Mouse (Mus musculus): Measurements from ENCODE around the gene Usp37. TPM values are rescaled to one million over a fixed set of nuclear protein-coding genes. Genes with fewer than 3 reads are reported as not detected.

The Usp37 gene
- polyA plus RNA-seq, 1 experiment from 2014 or later, result 8.3 TPM

GRCm38 (mm10) chr1:74444538-74444937 is 99.5 kb downstream of the Usp37 start:
- no peaks in the 10 kb centered on the region for H3K27me3 ChIP-seq (ENCODE audit: control insufficient read depth, insufficient read depth, low read length)
- no peak for TF ChIP-seq CTCF (IDR thresholded peaks at IDR 0.05; ENCODE audit: low read depth)
- TF ChIP-seq EP300 (optimal IDR thresholded peaks at IDR 0.05), result no peak
- 92% methylated on average over 2 of the region's 2 CpGs for WGBS
- ATAC-seq (ENCODE audit: low FRiP score, low TSS enrichment) (no peak), DNase-seq (ENCODE audit: low spot score) (no peak)
- no peaks in the 10 kb centered on the region for H3K4me1 ChIP-seq (replicated peaks; ENCODE audit: control insufficient read depth, insufficient read depth)
- H3K4me3 ChIP-seq (ENCODE audit: low read depth, low read length), result no peak overlapping the region
- no peak overlapping the region for H3K4me2 ChIP-seq (replicated peaks; ENCODE audit: low read depth)
- H3K9me3 ChIP-seq (ENCODE audit: control insufficient read depth, low read length), result no peaks in the 10 kb centered on the region
- H3K27ac ChIP-seq (replicated peaks), result no peak overlapping the region
- peaks cover 10% of the 10 kb centered on the region for H3K36me3 ChIP-seq (ENCODE audit: control insufficient read depth, insufficient read depth, low read length)
- H3K9ac ChIP-seq (ENCODE audit: low read length), result no peak overlapping the region

- no peak overlapping the region for H3K4me3 ChIP-seq (ENCODE audit: low read depth, low read length)
- DNase-seq (ENCODE audit: low spot score), result no peak
- peaks cover 9% of the 10 kb centered on the region for H3K36me3 ChIP-seq (ENCODE audit: control insufficient read depth, insufficient read depth, low read length)
- H3K27me3 ChIP-seq (ENCODE audit: control insufficient read depth, insufficient read depth, low read length), result no peaks in the 10 kb centered on the region
- WGBS, result 85% methylated on average over 19 of the region's 19 CpGs
- TF ChIP-seq EP300 (optimal IDR thresholded peaks at IDR 0.05) (no peak), CTCF (IDR thresholded peaks at IDR 0.05; ENCODE audit: low read depth) (no peak)
- H3K9ac ChIP-seq (ENCODE audit: low read length), result no peak overlapping the region
- no peak for ATAC-seq (ENCODE audit: low FRiP score, low TSS enrichment)
- no peaks in the 10 kb centered on the region for H3K9me3 ChIP-seq (ENCODE audit: control insufficient read depth, low read length)
- no peak overlapping the region for H3K4me2 ChIP-seq (replicated peaks; ENCODE audit: low read depth)
- H3K4me1 ChIP-seq (replicated peaks; ENCODE audit: control insufficient read depth, insufficient read depth), result no peaks in the 10 kb centered on the region; the same call in 1 of the 2 replicates
- H3K27ac ChIP-seq (replicated peaks), result no peak overlapping the region
These were observed 104.8 kb downstream of the Usp37 start for GRCm38 (mm10) chr1:74439166-74439876.

- peaks cover 8% of the 10 kb centered on the region for H3K36me3 ChIP-seq (ENCODE audit: control insufficient read depth, insufficient read depth, low read length)
- ATAC-seq (ENCODE audit: low FRiP score, low TSS enrichment), result peak; percentile 62
- no peak overlapping the region for H3K4me2 ChIP-seq (replicated peaks; ENCODE audit: low read depth)
These were observed 106.2 kb downstream of the Usp37 start for GRCm38 (mm10) chr1:74437702-74438427.

DNA sequence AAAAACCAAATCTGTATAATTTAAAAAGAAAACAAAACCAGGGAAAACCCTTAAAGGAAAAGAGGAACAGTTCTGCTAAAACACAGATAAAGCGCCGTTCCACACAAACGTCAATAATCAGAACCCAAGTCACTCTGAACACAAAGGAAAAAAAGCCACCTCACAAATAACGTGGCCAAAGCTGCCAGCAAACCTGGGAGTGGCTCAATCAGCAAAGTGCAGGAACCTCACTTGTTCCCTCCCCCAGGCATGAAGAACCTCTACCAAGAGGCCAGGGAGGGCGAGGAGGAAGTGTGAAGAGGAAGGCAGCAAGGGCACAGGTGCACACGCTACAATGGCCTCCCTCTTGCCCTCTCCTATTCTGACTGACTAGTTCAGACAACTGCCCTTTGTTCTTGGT is 108.5 kb downstream of the Usp37 start:
- TF ChIP-seq EP300 (optimal IDR thresholded peaks at IDR 0.05), result no peak
- TF ChIP-seq CTCF (IDR thresholded peaks at IDR 0.05; ENCODE audit: low read depth), result no peak
- no peak overlapping the region for H3K4me2 ChIP-seq (replicated peaks; ENCODE audit: low read depth)
- WGBS, result 52% methylated on average over 6 of the region's 6 CpGs

More at GRCm38 (mm10) chr1:74437702-74438427, 106.2 kb downstream of the Usp37 start:
- no peak for TF ChIP-seq EP300 (optimal IDR thresholded peaks at IDR 0.05)
- no peak for TF ChIP-seq CTCF (IDR thresholded peaks at IDR 0.05; ENCODE audit: low read depth)
- Histone ChIP-seq H3K9ac (ENCODE audit: low read length) (no peak overlapping the region), H3K4me3 (ENCODE audit: low read depth, low read length) (no peak overlapping the region), H3K4me1 (replicated peaks; ENCODE audit: control insufficient read depth, insufficient read depth) (no peaks in the 10 kb centered on the region; the same call in 1 of the 2 replicates), H3K27ac (replicated peaks) (no peak overlapping the region; the same call in 1 of the 2 replicates), H3K9me3 (ENCODE audit: control insufficient read depth, low read length) (no peaks in the 10 kb centered on the region), H3K27me3 (ENCODE audit: control insufficient read depth, insufficient read depth, low read length) (no peaks in the 10 kb centered on the region)
- 46% methylated on average over 8 of the region's 8 CpGs for whole genome bisulfite sequencing
- peak; percentile 78 for DNase-seq (ENCODE audit: low spot score)

DNA sequence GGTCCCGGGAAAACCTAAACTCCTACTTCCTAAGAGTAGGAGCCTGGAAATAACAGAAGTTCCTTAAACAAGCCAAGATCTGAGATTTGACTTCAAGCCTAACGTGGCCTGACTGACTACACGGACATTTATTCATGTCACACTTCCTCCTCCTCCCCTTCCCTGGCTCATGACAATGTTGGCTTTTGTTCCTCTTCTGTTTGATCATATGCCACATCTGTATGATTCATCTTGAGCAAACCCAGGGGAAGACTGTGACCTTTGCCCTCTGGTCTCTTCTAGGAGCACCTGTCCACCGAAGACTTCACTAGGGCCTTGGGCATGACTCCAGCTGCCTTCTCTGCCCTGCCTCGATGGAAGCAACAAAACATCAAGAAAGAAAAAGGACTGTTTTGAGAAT is 109.5 kb downstream of the Usp37 start:
- Histone ChIP-seq H3K4me2 (replicated peaks; ENCODE audit: low read depth) (no peak overlapping the region), H3K4me3 (ENCODE audit: low read depth, low read length) (no peak overlapping the region), H3K36me3 (ENCODE audit: control insufficient read depth, insufficient read depth, low read length) (peaks cover 6% of the 10 kb centered on the region; the same call in 1 of the 2 replicates), H3K9ac (ENCODE audit: low read length) (no peak overlapping the region), H3K9me3 (ENCODE audit: control insufficient read depth, low read length) (no peaks in the 10 kb centered on the region), H3K27ac (replicated peaks) (peak overlapping the region; percentile 86), H3K4me1 (replicated peaks; ENCODE audit: control insufficient read depth, insufficient read depth) (no peaks in the 10 kb centered on the region; the same call in 1 of the 2 replicates), H3K27me3 (ENCODE audit: control insufficient read depth, insufficient read depth, low read length) (no peaks in the 10 kb centered on the region)
- 29% methylated on average over 5 of the region's 5 CpGs for WGBS
- TF ChIP-seq CTCF (IDR thresholded peaks at IDR 0.05; ENCODE audit: low read depth), result no peak
- TF ChIP-seq EP300 (optimal IDR thresholded peaks at IDR 0.05), result no peak
- ATAC-seq (ENCODE audit: low FRiP score, low TSS enrichment), result peak; percentile 50
- peak; percentile 50 for DNase-seq (ENCODE audit: low spot score)

More for the DNA sequence above, 108.5 kb downstream of the Usp37 start:
- H3K9me3 ChIP-seq (ENCODE audit: control insufficient read depth, low read length), result no peaks in the 10 kb centered on the region
- peaks cover 6% of the 10 kb centered on the region for H3K36me3 ChIP-seq (ENCODE audit: control insufficient read depth, insufficient read depth, low read length)
- H3K4me1 ChIP-seq (replicated peaks; ENCODE audit: control insufficient read depth, insufficient read depth), result no peaks in the 10 kb centered on the region; the same call in 1 of the 2 replicates
- peak overlapping the region; percentile 69 for H3K27ac ChIP-seq (replicated peaks)
- DNase-seq (ENCODE audit: low spot score), result peak; percentile 77
- no peak overlapping the region for H3K9ac ChIP-seq (ENCODE audit: low read length)
- no peak overlapping the region for H3K4me3 ChIP-seq (ENCODE audit: low read depth, low read length)
- peak; percentile 81 for ATAC-seq (ENCODE audit: low FRiP score, low TSS enrichment)
- no peaks in the 10 kb centered on the region for H3K27me3 ChIP-seq (ENCODE audit: control insufficient read depth, insufficient read depth, low read length)

Measured in stomach, postnatal 0 days (tissue).